Mouse (Mus musculus): Measurements from ENCODE around the gene Adgrl2. TPM values are rescaled to one million over a fixed set of nuclear protein-coding genes. Genes with fewer than 3 reads are reported as not detected.
A peak's percentile ranks its signal among the peaks of the same experiment; 100 is the strongest.

Adgrl2 gene
- polyA plus RNA-seq, 1 experiment from 2014 or later = 42.5 TPM

DNA sequence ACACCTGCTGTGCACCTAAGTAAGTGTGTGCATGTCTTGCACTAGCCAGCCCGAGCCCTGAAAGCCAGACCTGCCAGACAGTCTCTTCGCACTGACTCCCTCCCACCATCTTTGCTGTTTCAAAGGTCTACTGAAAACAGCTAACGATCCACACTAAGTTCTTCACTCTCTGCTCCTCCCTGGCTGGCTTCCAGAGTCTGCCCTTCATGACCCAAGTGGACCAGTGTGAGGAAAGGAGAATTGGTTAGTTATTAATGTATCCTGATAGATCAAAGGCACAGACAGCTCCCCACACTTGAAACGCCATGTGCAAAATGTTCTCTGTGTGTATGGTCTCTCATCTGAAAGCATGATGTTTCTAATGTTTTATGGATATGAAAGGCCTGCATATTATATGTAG is 103.4 kb downstream of the Adgrl2 start:
- ATAC-seq (replicated peaks; ENCODE audit: low FRiP score, low read depth) (peak; percentile 63), DNase-seq (ENCODE audit: low spot score) (no peak)
- WGBS = 54% methylated on average over 4 of the region's 4 CpGs
- no peak overlapping the region for H3K4me2 ChIP-seq (ENCODE audit: low read length)
- H3K27ac ChIP-seq = no peak overlapping the region
- no peaks in the 10 kb centered on the region for H3K9me3 ChIP-seq (replicated peaks; ENCODE audit: low read length)
- H3K4me3 ChIP-seq (replicated peaks; ENCODE audit: low read depth, low read length) = no peak overlapping the region
- H3K36me3 ChIP-seq (ENCODE audit: insufficient read depth, low read length) = 0 out of 2 replicates have a peak, but pooled peaks cover 2% of the 10 kb centered on the region
- TF ChIP-seq CTCF (IDR thresholded peaks at IDR 0.05; ENCODE audit: low read depth) = no peak
- 0 out of 2 replicates have a peak, but pooled peaks cover 4% of the 10 kb centered on the region for H3K4me1 ChIP-seq (replicated peaks; ENCODE audit: insufficient read depth, low read length)
- H3K9ac ChIP-seq (ENCODE audit: low read depth, low read length) = no peak overlapping the region
- H3K27me3 ChIP-seq (ENCODE audit: insufficient read depth, low read length) = no peaks in the 10 kb centered on the region

GRCm38 (mm10) chr3:148885980-148886668 is 104.2 kb downstream of the Adgrl2 start:
- DNase-seq (ENCODE audit: low spot score) = no peak
- WGBS = 72% methylated on average over 8 of the region's 8 CpGs
- H3K9ac ChIP-seq (ENCODE audit: low read depth, low read length) = no peak overlapping the region
- no peaks in the 10 kb centered on the region for H3K9me3 ChIP-seq (replicated peaks; ENCODE audit: low read length)
- no peak overlapping the region for H3K27ac ChIP-seq
- no peak for ATAC-seq (replicated peaks; ENCODE audit: low FRiP score, low read depth)
- TF ChIP-seq CTCF (IDR thresholded peaks at IDR 0.05; ENCODE audit: low read depth) = no peak
- no peak overlapping the region for H3K4me3 ChIP-seq (replicated peaks; ENCODE audit: low read depth, low read length)
- H3K36me3 ChIP-seq (ENCODE audit: insufficient read depth, low read length) = 0 out of 2 replicates have a peak, but pooled peaks cover 2% of the 10 kb centered on the region
- H3K4me1 ChIP-seq (replicated peaks; ENCODE audit: insufficient read depth, low read length) = 0 out of 2 replicates have a peak, but pooled peaks cover 4% of the 10 kb centered on the region
- H3K27me3 ChIP-seq (ENCODE audit: insufficient read depth, low read length) = no peaks in the 10 kb centered on the region
- no peak overlapping the region for H3K4me2 ChIP-seq (ENCODE audit: low read length)

DNA sequence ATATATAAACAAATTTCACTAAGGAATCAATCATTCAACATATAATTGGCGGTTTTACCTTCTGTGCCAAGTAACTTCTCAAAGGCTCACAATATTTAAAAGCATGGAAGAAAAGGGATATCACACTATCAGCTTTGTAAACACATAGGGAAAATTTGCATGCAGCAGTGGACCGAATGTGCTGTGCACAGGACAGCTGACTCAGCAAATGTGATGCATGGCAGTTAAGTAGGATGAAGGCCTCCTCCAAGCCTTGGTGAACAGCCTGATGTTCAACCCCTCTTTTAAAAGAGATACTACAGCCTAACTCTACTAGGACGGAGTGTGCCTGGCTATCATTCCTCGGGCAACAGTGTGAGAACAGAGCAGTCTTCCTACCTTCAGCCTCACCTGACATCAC is 105.2 kb downstream of the Adgrl2 start:
- no peaks in the 10 kb centered on the region for H3K27me3 ChIP-seq (ENCODE audit: insufficient read depth, low read length)
- DNase-seq (ENCODE audit: low spot score) = no peak
- no peak overlapping the region for H3K9ac ChIP-seq (ENCODE audit: low read depth, low read length)
- 0 out of 2 replicates have a peak, but pooled peaks cover 4% of the 10 kb centered on the region for H3K4me1 ChIP-seq (replicated peaks; ENCODE audit: insufficient read depth, low read length)
- H3K4me3 ChIP-seq (replicated peaks; ENCODE audit: low read depth, low read length) = no peak overlapping the region
- TF ChIP-seq CTCF (IDR thresholded peaks at IDR 0.05; ENCODE audit: low read depth) = no peak
- WGBS = 76% methylated on average over 4 of the region's 4 CpGs
- no peaks in the 10 kb centered on the region for H3K9me3 ChIP-seq (replicated peaks; ENCODE audit: low read length)
- 0 out of 2 replicates have a peak, but pooled peaks cover 2% of the 10 kb centered on the region for H3K36me3 ChIP-seq (ENCODE audit: insufficient read depth, low read length)
- ATAC-seq (replicated peaks; ENCODE audit: low FRiP score, low read depth) = no peak
- H3K27ac ChIP-seq = no peak overlapping the region
- H3K4me2 ChIP-seq (ENCODE audit: low read length) = no peak overlapping the region

DNA sequence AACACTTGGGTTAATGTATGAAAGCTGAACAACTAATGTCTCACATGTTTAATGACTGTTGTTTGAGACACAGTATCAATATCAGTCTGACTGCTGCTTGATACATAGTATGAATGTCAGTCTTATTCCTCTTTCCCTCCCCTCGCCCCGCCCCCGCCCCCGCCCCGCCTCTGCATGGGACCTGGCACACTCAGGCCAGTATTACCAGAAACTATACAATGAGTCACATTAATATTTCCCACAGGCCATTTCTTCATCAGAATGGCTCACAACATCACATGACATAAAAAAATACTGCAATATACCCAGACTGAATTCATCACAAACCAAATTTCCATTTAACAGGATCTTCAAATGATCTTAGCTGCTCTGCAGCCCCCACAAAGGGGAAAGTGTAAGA is 108.9 kb downstream of the Adgrl2 start:
- H3K4me1 ChIP-seq (replicated peaks; ENCODE audit: insufficient read depth, low read length) = no peaks in the 10 kb centered on the region
- WGBS = 97% methylated on average over 5 of the region's 5 CpGs
- no peak for ATAC-seq (replicated peaks; ENCODE audit: low FRiP score, low read depth)

DNA sequence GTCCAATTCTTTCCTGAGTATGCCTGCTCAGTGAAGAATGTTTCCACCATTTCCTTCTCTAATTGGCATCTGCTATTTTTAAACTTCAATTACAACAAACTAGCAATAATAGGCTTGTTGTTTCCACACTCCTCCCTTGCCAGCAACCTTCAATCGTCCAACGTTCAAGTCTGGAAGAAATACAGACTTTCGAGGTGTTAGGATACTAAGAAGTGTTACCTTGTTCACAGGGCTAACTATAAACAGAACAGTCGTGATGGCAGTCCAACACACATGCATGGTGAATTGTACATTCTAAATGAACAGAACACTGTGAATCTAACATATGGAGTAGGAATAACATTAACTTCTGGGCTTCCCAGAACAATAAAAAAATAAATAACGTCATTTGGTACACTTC is 117.8 kb downstream of the Adgrl2 start:
- no peaks in the 10 kb centered on the region for H3K4me1 ChIP-seq (replicated peaks; ENCODE audit: insufficient read depth, low read length)
- 0 out of 2 replicates have a peak, but pooled peaks cover 5% of the 10 kb centered on the region for H3K36me3 ChIP-seq (ENCODE audit: insufficient read depth, low read length)
- no peak for TF ChIP-seq CTCF (IDR thresholded peaks at IDR 0.05; ENCODE audit: low read depth)
- H3K27me3 ChIP-seq (ENCODE audit: insufficient read depth, low read length) = no peaks in the 10 kb centered on the region
- WGBS = 62% methylated on average over 5 of the region's 5 CpGs
- no peak overlapping the region for H3K9ac ChIP-seq (ENCODE audit: low read depth, low read length)
- H3K4me2 ChIP-seq (ENCODE audit: low read length) = no peak overlapping the region
- H3K27ac ChIP-seq = no peak overlapping the region
- DNase-seq (ENCODE audit: low spot score) = no peak
- no peak for ATAC-seq (replicated peaks; ENCODE audit: low FRiP score, low read depth)
- no peak overlapping the region for H3K4me3 ChIP-seq (replicated peaks; ENCODE audit: low read depth, low read length)
- no peaks in the 10 kb centered on the region for H3K9me3 ChIP-seq (replicated peaks; ENCODE audit: low read length)

More for the DNA sequence above, 108.9 kb downstream of the Adgrl2 start:
- TF ChIP-seq CTCF (IDR thresholded peaks at IDR 0.05; ENCODE audit: low read depth) = no peak
- H3K4me3 ChIP-seq (replicated peaks; ENCODE audit: low read depth, low read length) = no peak overlapping the region
- H3K36me3 ChIP-seq (ENCODE audit: insufficient read depth, low read length) = no peaks in the 10 kb centered on the region
- H3K27ac ChIP-seq = no peak overlapping the region
- H3K4me2 ChIP-seq (ENCODE audit: low read length) = no peak overlapping the region
- H3K9ac ChIP-seq (ENCODE audit: low read depth, low read length) = no peak overlapping the region
- DNase-seq (ENCODE audit: low spot score) = no peak
- H3K9me3 ChIP-seq (replicated peaks; ENCODE audit: low read length) = no peaks in the 10 kb centered on the region
- no peaks in the 10 kb centered on the region for H3K27me3 ChIP-seq (ENCODE audit: insufficient read depth, low read length)

DNA sequence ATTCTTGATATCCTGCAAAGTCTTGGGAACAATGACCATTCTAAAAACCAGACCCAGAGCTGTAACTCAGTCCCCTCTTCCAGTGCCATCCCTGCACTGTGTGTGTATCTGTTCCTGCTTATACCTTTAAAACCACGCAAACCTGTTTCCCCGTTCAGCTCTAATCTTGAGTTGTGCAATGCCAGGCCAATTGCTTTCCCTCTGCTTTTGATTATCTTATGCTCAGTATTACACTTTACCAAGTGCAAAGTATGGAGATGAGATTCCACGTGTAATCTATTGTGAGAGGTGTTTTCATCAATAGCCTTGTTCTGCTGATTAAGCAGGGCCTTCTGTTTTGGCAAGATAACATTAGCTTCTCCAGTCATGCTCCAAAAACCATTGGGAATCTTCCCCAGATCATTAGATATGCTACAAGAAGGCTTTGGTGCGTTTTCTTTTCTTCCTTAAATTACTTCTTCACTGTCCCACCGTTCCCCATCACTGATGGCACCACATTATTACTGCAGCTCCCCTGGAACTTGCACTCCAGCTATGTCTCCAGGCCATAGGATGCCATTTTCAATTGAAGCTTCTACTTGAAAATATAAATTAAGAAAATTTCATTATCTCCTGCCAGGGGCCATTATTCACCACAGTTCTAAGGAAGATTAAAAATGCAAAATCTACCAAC is 118.4 kb downstream of the Adgrl2 start:
- no peak overlapping the region for H3K27ac ChIP-seq
- no peak for ATAC-seq (replicated peaks; ENCODE audit: low FRiP score, low read depth)
- H3K4me2 ChIP-seq (ENCODE audit: low read length) = no peak overlapping the region
- no peaks in the 10 kb centered on the region for H3K27me3 ChIP-seq (ENCODE audit: insufficient read depth, low read length)
- no peak for TF ChIP-seq CTCF (IDR thresholded peaks at IDR 0.05; ENCODE audit: low read depth)
- H3K4me1 ChIP-seq (replicated peaks; ENCODE audit: insufficient read depth, low read length) = no peaks in the 10 kb centered on the region
- H3K4me3 ChIP-seq (replicated peaks; ENCODE audit: low read depth, low read length) = no peak overlapping the region
- no peaks in the 10 kb centered on the region for H3K9me3 ChIP-seq (replicated peaks; ENCODE audit: low read length)
- 76% methylated on average over 5 of the region's 5 CpGs for WGBS
- no peak overlapping the region for H3K9ac ChIP-seq (ENCODE audit: low read depth, low read length)
- DNase-seq (ENCODE audit: low spot score) = no peak
- H3K36me3 ChIP-seq (ENCODE audit: insufficient read depth, low read length) = 0 out of 2 replicates have a peak, but pooled peaks cover 5% of the 10 kb centered on the region

Data from kidney, postnatal 0 days (tissue).